Mouse (Mus musculus): ENCODE results near the gene Htr2a.

Gene Htr2a

GRCm38 (mm10) chr14:74697432-74697831 is 56.8 kb downstream of the Htr2a start:
- DNase-seq (ENCODE audit: low read depth, low spot score): no peak

DNA sequence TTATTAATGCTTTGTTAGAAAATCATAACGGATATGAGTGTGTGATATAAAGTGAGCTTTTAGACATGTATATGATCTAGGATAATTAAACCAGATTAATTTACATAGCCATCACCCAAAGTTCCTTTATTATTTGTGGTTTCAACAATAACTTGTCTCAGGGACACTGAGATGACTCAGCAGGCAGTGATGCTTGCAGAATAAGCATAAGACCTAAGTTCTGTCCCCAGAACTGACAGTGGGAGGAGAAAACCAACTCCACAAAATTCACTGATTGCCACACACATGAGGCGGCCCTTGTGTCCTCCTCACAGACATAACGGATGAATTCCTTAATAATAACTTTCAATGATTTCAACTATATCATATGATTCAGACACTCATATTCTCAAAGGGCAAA is 58.6 kb downstream of the Htr2a start:
- no peak for DNase-seq (ENCODE audit: low read depth, low spot score)

GRCm38 (mm10) chr14:74703930-74704329 is 63.3 kb downstream of the Htr2a start:
- no peak for DNase-seq (ENCODE audit: low read depth, low spot score)

DNA sequence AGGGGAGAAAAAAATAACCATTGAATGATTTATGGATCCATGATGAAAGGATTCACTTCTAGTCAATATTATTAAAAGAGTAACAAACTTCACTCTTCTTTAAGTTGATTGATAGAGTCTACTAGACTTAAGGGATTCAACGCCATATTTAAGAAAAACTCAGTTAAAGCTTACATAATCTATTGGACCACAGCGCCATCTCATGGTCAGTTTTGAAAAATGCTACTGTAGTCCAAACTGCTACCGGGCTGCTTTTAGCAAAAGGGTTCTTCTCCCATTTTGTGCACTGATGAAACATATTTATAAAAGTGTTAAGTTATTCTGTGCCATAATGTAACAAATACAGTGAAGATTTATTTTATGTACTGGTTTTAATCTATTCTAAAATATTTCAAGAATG is 68.4 kb downstream of the Htr2a start:
- DNase-seq (ENCODE audit: low read depth, low spot score): peak; percentile 29

GRCm38 (mm10) chr14:74723541-74723940 is 82.9 kb downstream of the Htr2a start:
- no peak for DNase-seq (ENCODE audit: low read depth, low spot score)

DNA sequence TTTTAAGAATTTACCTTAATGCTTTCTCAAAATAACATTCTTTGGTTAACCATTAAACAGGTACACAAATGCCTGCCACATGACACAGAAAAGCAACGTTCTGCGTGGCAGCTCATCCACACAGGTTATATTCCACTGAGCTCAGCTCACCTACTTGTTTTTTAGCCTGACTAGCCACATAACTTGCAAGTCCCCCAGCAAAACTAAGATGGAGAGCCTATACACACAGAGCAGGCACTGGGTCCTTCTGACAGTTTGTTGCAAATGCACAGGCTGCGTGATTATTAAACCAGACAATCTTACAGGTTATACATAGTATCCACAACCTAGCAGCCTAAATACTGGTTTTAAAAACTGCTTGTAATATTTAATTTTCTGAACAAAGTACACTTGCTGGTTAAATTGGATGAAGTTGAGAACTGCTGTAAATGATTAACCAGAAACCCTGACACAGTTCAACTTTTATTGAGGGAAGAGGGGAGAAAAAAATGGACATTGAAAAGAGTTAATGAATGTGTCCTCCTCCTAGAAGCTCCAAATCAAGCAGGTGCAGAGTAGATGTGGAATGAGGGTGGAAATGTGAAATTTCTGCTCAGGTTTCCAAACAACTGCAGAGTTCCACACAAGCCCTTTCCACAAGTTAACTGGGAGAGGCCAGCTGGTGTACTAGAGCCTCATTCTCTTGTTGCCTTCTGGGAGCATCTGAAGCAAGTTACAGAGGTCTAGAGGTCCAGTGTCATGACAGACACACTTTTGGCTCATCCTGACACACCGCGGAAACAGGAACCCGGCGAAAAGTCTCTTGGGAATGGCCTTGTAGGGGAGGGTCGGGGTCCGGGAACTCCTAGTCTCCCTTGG is 90.8 kb downstream of the Htr2a start:
- DNase-seq (ENCODE audit: low read depth, low spot score): no peak

- DNase-seq (ENCODE audit: low read depth, low spot score): peak; percentile 79
These were observed 91.6 kb downstream of the Htr2a start, which contains the start of gene Esd for GRCm38 (mm10) chr14:74732079-74732783. Gene Esd (plus strand): TSS chr14:74732297.

- no peak for DNase-seq (ENCODE audit: low read depth, low spot score)
These were observed 92.8 kb downstream of the Htr2a start for GRCm38 (mm10) chr14:74733397-74733796.

DNA sequence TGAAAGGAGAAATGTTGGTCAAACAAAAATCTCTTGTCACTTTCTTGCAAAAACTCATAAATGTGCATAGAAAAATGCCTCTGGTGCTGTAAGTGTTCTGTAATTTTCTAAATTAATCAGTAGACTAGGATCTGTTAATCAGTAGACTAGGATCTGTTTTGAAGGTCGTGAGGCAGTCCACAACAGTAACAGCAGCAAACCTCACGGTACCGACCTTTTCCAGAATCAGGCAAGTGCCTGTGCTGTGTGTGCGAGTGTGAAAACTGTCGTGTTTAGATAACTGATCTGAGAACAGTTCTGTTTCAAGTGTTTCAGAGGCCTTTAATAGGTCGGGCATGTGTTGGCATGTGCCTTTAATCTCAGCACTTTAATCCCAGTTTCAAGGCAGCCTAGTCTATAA is 94.8 kb downstream of the Htr2a start:
- DNase-seq (ENCODE audit: low read depth, low spot score): no peak

GRCm38 (mm10) chr14:74736850-74737249 is 96.2 kb downstream of the Htr2a start:
- DNase-seq (ENCODE audit: low read depth, low spot score): no peak

Data from retina, postnatal 7 days (tissue).